Mouse (Mus musculus) liver, embryonic 14.5 days (tissue): ENCODE results near the gene Palld. TPM values are rescaled to one million over a fixed set of nuclear protein-coding genes. Genes with fewer than 3 reads are reported as not detected.
A peak's percentile ranks its signal among the peaks of the same experiment; 100 is the strongest.

Experiments used
- ATAC-seq: fragments of 200-750 bp; cut with Nextera tagmentation; 2 replicates; pipeline ENCODE4 v1.8.0; 2017; ENCODE audit warnings: moderate number of reproducible peaks, mild to moderate bottlenecking, moderate library complexity; ENCODE audit not compliant: insufficient read depth
- DNase-seq, 3 experiments: peaks; one replicate each; pipeline ENCODE4 v3.0.0-alpha.2; 2012 to 2013; ENCODE audit warnings: low read depth in 3 of 3, low spot score in 3 of 3
- H3K27ac ChIP-seq: fragments of 300-500 bp; sonication (generic); 2 replicates; pipeline ENCODE4 v1.5.1; 2014; ENCODE audit warnings: moderate library complexity, mild to moderate bottlenecking, control low read depth, inconsistent platforms
- H3K27me3 ChIP-seq: fragments of 300-500 bp; sonication (generic); 2 replicates; pipeline ENCODE4 v1.6.1; 2014; ENCODE audit warnings: mild to moderate bottlenecking, low read length, moderate library complexity; ENCODE audit not compliant: control insufficient read depth, insufficient read depth
- H3K36me3 ChIP-seq: fragments of 300-500 bp; sonication (generic); replicated peaks from 2 replicates; pipeline ENCODE4 v1.6.1; 2014; ENCODE audit warnings: low read depth; ENCODE audit not compliant: control insufficient read depth, insufficient read depth
- H3K4me1 ChIP-seq, 2 experiments: fragments of 200-500 bp in 1 of 2; fragments of 300-500 bp in 1 of 2; sonication (generic) in 1 of 2; replicated peaks; 2 replicates each; pipeline ENCODE4 v1.6.1; 2012 to 2014; ENCODE audit warnings: antibody characterized with exemption in 1 of 2, inconsistent platforms in 1 of 2, low read length in 1 of 2; ENCODE audit not compliant: control insufficient read depth in 2 of 2, insufficient read depth in 2 of 2
- H3K4me2 ChIP-seq: fragments of 300-500 bp; sonication (generic); 2 replicates; pipeline ENCODE4 v1.6.1; 2014; ENCODE audit warnings: low read depth, mild to moderate bottlenecking, control low read depth, moderate library complexity
- H3K4me3 ChIP-seq, 2 experiments: fragments of 200-500 bp in 1 of 2; fragments of 300-500 bp in 1 of 2; sonication (generic) in 1 of 2; 2 replicates each; pipeline ENCODE4 v1.5.1; 2012 to 2014; ENCODE audit warnings: low read depth in 2 of 2, low read length in 2 of 2, mild to moderate bottlenecking in 2 of 2, control low read depth in 1 of 2, inconsistent platforms in 1 of 2, moderate library complexity in 1 of 2; ENCODE audit not compliant: insufficient read depth in 1 of 2
- H3K9ac ChIP-seq: fragments of 300-500 bp; sonication (generic); replicated peaks from 2 replicates; pipeline ENCODE4 v1.6.1; 2014; ENCODE audit warnings: mild to moderate bottlenecking, control low read depth, moderate library complexity
- H3K9me3 ChIP-seq: fragments of 300-500 bp; sonication (generic); 2 replicates; pipeline ENCODE4 v1.6.1; 2016; ENCODE audit warnings: low read length, mixed read lengths; ENCODE audit not compliant: control insufficient read depth
- CTCF ChIP-seq: IDR thresholded peaks from 2 replicates; pipeline ENCODE4 v1.5.1; 2016; ENCODE audit warnings: antibody characterized with exemption, low read depth, control low read depth
- EP300 ChIP-seq: IDR thresholded peaks from 2 replicates; pipeline ENCODE4 v1.6.1; 2016; ENCODE audit warnings: antibody characterized with exemption, low read depth
- WGBS: fragments of 180-500 bp; shearing (Covaris S2); extraction: QIAGEN DNeasy Blood & Tissue Kit; methylation state at CpG from one replicate; pipeline ENCODE4 v1.1.7; 2014; ENCODE audit not compliant: insufficient replicate concordance; 5-methylcytosine and 5-hydroxymethylcytosine counted together
- polyA plus RNA-seq, 2 experiments: library from polyadenylated mRNA; depleted of rRNA in 1 of 2; stranded (reverse) in 1 of 2; unstranded in 1 of 2; fragments of >200 nt; fragmentation: Nextera tagmentation in 1 of 2; extraction: Ambion mirVana in 1 of 2; gene quantifications; 2 replicates each; pipeline versions ENCODE4 v1.2.1 to v1.2.3; 2012 to 2014

Gene Palld
- polyA plus RNA-seq, 2 experiments: 1.8 to 2.9 TPM

GRCm38 (mm10) chr8:61611077-61611476, 291.4 kb downstream of the Palld start:
- no peak overlapping the region for H3K9ac ChIP-seq
- H3K4me2 ChIP-seq: no peak overlapping the region
- WGBS: 70% methylated on average over 7 of the region's 7 CpGs
- DNase-seq (no peak), ATAC-seq (no peak)
- H3K36me3 ChIP-seq: no peaks in the 10 kb centered on the region
- no peak overlapping the region for H3K4me3 ChIP-seq
- no peaks in the 10 kb centered on the region for H3K9me3 ChIP-seq
- TF ChIP-seq EP300: no peak
- no peak for TF ChIP-seq CTCF
- H3K27me3 ChIP-seq: no peaks in the 10 kb centered on the region
- no peaks in the 10 kb centered on the region; a peak in 1 of 4 replicates for H3K4me1 ChIP-seq
- H3K27ac ChIP-seq: no peak overlapping the region

- 68% methylated on average over 5 of the region's 5 CpGs for WGBS
- ATAC-seq: no peak
- H3K9ac ChIP-seq: no peak overlapping the region
- no peaks in the 10 kb centered on the region for H3K9me3 ChIP-seq
- no peak overlapping the region for H3K27ac ChIP-seq
- no peak overlapping the region for H3K4me2 ChIP-seq
- no peaks in the 10 kb centered on the region for H3K36me3 ChIP-seq
- H3K27me3 ChIP-seq: no peaks in the 10 kb centered on the region
- TF ChIP-seq CTCF: no peak
- no peak for TF ChIP-seq EP300
- no peak for DNase-seq
- no peak overlapping the region for H3K4me3 ChIP-seq
- H3K4me1 ChIP-seq: no peaks in the 10 kb centered on the region; a peak in 1 of 4 replicates
Measured at GRCm38 (mm10) chr8:61610546-61610945, 291.9 kb downstream of the Palld start.

DNA sequence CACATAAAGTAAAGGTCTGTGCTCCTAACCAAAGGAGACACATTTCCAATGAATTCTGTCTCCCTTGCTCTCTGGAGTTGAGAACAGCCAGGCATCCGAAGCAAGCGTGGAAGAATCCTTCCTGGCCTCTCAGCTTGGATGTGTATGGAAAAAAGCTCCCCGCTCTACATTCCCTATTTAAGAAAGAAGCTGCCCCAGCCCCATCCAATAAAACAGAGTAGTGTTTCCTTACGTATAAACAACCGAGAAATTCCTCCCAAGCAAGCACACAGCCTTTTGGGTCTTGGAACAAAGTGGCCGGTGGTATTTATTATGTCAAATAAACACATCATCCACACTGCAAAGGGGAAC, 295.1 kb downstream of the Palld start:
- H3K27me3 ChIP-seq: no peaks in the 10 kb centered on the region
- ATAC-seq: no peak
- no peak overlapping the region for H3K4me2 ChIP-seq
- no peaks in the 10 kb centered on the region for H3K36me3 ChIP-seq
- TF ChIP-seq EP300 (no peak), CTCF (no peak)
- no peak overlapping the region for H3K27ac ChIP-seq
- DNase-seq: no peak
- no peaks in the 10 kb centered on the region; a peak in 1 of 4 replicates for H3K4me1 ChIP-seq
- no peak overlapping the region for H3K4me3 ChIP-seq
- no peak overlapping the region for H3K9ac ChIP-seq
- no peaks in the 10 kb centered on the region for H3K9me3 ChIP-seq
- WGBS: 55% methylated on average over 6 of the region's 6 CpGs

DNA sequence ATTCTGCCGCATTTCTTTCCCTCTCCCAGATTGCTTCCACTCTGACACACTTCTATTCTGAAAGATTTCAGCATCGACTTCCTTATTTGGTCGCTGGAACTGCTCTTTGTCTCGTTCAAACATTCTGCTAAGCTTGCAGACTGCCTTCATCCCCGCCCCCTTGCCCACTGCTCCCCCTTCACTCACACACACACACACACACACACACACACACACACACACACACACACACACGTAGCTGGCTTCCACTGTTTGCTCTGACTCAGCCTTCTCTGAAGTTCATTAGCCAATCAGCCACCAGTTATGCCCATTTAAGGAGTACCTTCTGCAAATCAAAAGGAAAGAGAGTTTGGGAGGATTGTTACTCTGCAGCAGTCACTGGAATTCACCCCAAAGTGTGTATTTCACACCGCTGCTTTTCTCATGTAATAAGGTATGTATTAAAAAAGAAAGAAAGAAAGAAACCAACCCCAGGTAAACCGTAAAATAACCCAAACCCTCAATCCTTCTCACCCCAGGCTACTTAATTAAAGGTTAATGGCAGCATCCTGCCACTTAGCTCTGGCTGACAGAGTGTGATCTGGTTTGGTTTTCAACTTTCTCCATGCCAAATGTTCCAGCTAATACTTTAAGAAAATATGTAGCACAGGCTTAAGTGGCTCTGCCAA, 295.6 kb downstream of the Palld start:
- H3K27ac ChIP-seq: no peak overlapping the region
- 8% methylated on average over 8 of the region's 8 CpGs for WGBS
- no peaks in the 10 kb centered on the region for H3K36me3 ChIP-seq
- no peaks in the 10 kb centered on the region for H3K9me3 ChIP-seq
- no peak for TF ChIP-seq CTCF
- no peak for TF ChIP-seq EP300
- no peak overlapping the region for H3K9ac ChIP-seq
- H3K27me3 ChIP-seq: no peaks in the 10 kb centered on the region
- DNase-seq (peak; percentile 20 to 35 (median 33)), ATAC-seq (peak; percentile 76)
- H3K4me3 ChIP-seq: no peak overlapping the region
- H3K4me1 ChIP-seq: no peaks in the 10 kb centered on the region; a peak in 1 of 4 replicates
- peak overlapping the region; percentile 4; the same call in 1 of the 2 replicates for H3K4me2 ChIP-seq

- Histone ChIP-seq H3K4me1 (no peaks in the 10 kb centered on the region), H3K9me3 (no peaks in the 10 kb centered on the region), H3K27ac (no peak overlapping the region), H3K27me3 (no peaks in the 10 kb centered on the region), H3K9ac (no peak overlapping the region), H3K4me3 (no peak overlapping the region), H3K36me3 (no peaks in the 10 kb centered on the region), H3K4me2 (no peak overlapping the region)
- DNase-seq (no peak), ATAC-seq (no peak)
- TF ChIP-seq EP300: no peak
- TF ChIP-seq CTCF: no peak
- WGBS: 71% methylated on average over 2 of the region's 2 CpGs
Measured at GRCm38 (mm10) chr8:61604871-61605270, 297.6 kb downstream of the Palld start.
